Mouse (Mus musculus): ENCODE measurements at regions not wholly inside any gene's neighbourhood (a gene's known extent, or its start where the extent isn't known, plus 50 kb on each side); places are given as distances from the start of the nearest gene placed in this dataset.
"Not testable (repeated sequence)": the region's sequence is repeated elsewhere in the genome, so short reads cannot be mapped to it uniquely, and the experiment has no call there.

DNA sequence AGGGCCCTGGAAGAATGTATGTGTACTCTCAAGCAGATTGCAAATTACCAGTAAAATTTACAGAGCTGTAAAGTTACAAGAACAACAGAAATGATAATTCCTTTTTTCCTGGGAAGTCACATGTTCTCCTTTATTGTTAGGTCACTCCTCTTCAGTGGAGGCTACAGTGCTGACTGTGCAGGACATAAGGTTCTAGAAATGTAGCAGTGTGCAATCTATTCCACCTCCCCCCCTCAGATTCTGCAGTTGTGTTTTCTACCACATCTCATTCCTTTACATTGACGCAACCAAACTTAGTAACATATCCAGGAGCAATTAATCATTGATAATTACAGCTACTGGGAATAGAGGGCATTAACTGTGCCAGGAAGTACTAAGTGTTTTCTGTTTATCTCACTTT lies 385.3 kb upstream of the Tnc start:
- DNase-seq, result no peak

DNA sequence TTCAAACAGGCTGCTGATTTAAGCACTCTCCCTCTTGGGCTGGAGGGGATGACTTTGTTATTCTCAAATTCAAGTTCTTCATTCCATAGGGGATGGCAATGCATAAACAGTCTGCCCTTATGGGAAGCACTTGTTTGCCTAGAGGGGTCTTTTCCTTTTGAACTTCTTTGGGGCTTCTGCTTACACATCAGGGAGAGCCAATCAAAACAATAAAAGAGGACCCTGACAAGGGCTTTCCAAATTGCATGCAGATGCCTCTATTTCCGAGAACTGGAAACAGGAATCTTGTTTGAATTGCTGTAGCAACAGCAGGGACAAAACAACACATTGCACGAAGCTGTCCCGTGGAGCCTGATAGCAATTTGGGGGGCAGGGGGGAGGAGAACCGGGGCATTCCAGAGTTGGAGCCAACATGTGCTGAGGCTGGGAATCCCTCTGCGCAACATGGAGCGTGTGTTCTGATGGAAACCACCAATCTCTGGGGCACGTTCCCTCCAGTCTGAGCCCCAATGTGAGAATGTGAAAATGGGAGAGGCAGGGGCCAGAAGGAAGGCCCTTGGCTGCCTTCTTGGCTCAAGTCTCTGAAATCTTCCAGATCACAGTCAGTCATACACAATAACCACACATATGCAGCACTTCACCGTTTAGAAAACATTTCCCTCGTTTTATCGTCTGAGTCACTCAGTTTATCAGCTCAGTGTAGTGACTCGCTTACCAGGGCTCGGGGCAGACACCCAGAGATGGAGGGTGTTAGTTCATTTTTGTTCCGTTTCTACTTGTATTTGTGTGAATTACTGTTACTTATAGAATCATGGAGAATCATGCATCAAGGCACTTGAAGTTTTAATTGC lies 391.2 kb upstream of the Tnc start:
- DNase-seq, result peak; percentile 3

DNA sequence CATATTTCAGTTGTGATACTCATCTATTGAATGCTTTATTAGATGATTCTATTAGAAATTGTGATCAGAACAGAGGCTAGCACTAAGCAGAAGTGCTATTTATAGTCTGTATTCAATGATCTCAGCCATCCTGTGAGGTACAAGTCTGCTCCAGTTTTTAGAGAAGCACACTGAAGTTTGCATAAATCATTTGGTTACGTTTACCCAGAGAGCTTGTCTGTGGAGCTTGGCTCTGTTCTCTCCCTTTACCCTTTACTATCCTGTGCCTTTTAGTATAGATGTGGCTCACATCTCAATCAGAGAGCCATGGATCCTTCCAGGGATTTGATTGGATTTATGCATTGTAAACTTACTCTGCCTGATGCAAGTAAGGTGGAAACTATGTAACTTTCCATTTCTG lies 404.6 kb upstream of the Tnc start:
- no peak for DNase-seq

DNA sequence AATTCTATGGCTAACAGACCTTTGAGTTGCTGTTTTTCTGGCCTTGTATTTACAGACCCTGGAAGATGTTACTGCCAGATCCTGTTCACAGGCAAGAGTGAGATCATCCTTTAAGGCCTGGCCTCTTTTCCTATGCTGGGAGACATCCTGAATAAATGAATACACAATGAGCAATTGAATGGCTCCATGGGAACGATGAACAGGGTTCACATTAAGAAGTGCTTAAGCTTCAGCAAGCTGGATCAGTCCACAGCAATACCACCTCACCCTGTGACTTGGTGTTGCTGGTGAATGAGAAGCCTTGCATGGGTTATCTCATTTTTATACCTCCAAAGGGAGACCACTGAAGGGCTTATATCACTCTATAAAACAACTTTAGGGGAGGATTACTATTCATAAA lies 405.1 kb upstream of the Tnc start:
- no peak for DNase-seq

DNA sequence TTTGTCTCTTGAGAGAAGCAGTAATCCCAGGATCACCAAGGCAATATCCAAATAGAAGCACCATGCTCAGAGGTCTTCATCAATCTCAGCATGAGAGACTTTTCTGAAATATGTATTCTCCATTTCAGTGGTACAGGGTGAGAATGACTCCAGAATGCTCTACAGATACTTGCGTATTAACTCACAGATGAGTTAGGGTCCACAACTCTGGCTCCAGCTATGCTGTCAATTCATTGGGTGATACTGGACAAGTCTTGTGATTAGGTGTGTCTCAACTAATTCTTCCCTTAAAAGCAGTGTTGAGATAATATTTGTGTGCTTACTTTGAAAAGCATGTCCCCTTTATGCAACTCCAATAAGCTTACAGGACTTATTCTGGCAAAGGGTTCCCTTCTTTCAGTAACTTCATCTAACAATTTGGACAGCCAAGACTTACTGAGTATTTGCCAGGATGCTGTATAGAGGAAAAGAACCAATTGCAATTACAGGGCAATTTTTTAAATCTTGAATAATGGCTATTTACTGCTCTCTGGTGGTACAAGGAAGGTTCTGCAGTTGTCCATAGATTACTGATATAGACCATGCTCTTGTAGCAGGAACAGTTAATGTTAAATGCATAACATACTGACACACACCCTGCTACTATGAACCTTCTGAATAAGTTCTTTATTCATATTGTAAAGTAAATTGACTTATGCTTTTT lies 445.6 kb upstream of the Tnc start:
- no peak for DNase-seq

DNA sequence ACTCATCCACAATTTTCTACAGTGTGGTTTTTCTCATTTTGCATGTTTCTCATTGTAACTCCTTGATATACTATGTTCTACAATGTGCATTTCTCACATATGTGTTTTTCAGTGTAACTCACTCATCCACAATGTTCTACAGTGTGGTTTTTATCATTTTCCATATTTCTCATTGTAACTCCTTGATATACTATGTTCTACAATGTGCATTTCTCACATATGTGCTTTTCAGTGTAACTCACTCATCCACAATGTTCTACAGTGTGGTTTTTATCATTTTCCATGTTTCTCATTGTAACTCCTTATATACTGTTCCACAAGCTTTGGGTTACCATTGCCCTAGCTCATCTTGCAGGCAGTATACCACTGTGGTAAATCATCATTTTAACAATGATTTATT lies 450.9 kb upstream of the Tnc start:
- DNase-seq, result not testable (repeated sequence)

DNA sequence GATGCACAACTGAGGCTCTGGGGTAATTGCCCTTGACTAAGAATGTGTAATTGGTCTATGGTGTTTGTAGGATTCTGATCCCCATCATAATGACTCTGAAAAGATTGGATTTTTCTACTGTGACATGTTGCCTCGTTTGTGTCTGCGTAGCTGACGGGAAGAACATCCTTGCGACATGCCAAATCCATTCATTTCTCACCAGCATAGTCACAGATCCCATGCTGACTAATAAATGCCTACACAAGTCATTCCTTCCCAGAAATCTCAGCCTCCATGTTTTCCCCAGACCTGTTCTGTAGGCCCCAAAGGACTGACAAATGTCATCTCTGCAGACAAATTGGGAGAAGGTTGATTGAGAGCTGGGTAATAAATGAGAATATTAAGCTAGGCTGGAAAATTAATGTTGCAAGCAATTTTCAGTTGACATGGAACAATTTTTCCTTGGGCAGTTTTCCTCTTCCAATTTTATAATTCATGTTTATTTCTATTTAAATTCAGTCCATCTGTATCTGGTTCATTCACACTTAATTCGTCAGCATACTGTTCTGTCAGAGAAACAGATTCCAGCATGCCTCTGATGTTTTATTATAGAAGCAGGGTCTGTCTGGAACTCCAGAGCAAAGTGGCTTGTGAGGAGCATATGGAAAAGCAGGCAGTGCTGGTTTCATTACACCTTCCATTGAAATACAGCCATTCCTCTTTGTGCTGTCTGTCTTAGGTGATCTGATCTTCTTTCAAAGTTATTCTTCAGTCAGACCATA lies 454.0 kb upstream of the Tnc start:
- DNase-seq, result peak; percentile 5

DNA sequence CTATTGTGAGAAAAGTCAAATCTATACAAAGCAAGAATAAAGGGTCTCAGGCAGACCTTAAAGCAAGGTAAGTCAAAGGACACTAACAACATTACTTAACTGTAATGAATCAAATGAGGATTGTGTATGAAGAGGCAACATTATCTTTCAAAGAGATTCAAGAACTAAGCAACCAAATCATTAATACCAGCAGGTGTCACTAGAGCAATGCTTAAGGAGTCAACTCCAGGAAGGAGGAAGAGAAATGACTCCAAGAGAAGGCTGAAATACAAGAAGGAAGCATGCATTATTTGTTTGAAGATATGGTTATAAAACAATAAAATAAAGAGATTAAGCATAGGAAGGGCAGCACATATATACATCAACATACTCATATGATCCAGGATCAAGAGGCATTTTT lies 475.1 kb upstream of the Tnc start:
- no peak for DNase-seq

DNA sequence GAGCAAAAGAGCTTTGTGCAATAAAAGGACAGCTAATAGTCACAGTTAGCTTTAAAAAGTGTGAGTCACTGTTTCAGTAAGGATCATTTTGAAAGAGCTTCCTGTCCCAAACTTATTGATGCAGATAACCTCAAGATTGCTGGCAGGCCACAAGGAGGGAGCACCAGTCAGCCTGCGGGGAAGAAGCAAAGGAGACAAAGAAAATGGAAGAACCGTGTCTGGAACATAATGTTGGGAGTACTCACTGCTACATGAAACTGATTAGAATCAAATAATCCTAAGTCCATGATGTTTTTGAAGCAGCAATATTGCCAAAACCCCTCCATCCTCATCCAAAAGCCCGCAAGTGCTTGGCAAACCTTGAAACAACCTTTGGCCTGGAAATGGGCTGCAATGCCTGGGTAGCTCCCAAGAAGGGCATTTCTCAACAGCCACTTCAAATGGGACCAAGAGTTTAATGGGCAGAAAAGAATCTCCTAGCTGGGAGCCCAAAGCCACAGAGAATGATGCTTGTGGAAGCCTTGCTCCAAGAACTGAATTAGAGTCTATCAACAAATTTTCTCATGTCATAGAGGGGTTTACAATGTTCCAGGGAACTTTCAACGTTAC lies 481.0 kb upstream of the Tnc start:
- no peak for DNase-seq

DNA sequence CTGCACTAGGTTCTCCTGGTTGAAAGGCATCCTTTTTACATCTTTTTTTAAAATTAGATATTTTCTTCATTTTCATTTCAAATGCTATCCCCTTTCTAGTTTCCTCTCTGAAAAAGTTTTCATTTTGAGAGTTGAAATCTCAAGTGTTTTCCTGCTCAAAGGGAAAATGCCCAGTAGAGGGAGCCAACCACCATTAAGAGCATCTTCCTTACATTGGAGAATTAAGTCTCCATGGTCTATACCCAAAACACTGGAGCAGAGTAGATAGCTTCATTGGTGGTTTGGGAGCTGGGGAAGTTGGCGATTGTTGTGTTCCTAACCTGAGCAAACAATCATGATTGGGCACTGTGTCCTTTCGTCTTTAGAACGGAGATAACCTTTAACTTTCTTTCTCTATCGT lies 483.8 kb upstream of the Tnc start:
- DNase-seq, result peak; percentile 35

DNA sequence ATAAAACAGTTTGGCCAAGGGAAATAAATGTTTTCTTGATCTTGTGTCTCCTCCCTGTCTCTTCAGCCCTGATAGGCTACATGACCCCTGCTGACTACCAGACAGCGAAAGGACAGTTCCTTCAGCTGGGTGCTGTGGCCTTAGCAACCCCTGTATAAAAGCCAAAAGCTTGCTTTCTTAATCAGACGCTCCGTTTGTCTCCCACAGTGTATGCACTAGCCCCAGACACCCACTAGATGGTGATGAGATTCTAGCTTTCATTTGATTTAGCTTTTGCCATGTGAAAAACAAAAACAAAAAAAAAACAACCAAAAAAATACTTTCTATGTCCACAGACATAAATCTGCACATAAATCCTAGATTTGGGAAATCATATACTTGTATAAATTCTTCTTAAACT lies 486.2 kb upstream of the Tnc start:
- DNase-seq, result peak; percentile 43

DNA sequence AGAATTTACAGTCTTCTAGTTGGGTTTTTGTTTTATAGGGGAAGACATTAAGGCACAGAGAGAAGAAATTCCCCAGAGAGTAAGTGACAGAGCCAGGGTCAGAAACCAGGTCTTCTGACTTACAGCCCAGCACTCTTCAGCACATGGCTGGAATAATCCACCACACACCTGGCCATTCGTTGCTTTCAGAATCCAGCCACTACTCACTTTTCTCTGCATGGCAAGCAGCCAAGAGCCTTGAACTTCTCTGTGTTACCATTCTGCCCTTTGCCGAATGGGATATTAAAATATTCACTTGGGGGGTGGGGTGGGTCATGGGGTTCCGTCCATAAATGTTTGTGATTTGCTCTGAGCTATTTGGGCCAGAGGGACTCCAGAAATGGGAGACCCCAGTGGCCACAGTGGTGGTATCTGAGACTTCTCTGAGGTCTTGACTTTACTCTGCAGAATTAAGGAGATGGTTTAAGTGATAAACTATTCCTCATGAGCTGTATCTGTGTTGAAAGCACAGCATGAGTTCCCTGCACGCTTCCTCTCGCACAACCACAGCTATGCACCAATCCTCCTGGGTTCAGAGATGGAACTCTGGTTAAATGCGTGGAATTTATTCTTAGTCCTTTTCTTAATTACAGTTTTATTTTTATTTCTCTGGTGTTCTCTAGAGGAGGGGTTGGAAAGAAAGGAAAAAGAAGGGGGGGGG lies 488.9 kb upstream of the Tnc start:
- DNase-seq, result no peak

DNA sequence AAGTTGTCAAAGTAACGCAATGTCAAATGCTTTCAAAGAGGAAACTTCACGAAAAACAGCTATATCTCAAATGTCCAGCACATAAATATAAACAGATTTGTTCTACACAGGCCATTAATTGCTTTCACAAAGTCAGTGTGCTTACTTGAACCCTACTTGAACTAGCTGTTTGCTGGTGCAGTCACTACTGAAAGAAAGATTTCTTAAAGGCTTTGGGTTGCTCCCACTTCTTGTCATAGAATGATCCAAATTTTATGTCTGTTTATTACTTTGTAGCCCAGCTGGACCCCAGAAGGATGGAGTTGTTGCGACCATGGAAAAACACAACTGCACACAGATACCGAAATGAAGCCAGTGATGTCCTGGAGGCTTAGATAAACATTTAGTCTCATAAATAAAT lies 491.2 kb upstream of the Tnc start:
- no peak for DNase-seq

DNA sequence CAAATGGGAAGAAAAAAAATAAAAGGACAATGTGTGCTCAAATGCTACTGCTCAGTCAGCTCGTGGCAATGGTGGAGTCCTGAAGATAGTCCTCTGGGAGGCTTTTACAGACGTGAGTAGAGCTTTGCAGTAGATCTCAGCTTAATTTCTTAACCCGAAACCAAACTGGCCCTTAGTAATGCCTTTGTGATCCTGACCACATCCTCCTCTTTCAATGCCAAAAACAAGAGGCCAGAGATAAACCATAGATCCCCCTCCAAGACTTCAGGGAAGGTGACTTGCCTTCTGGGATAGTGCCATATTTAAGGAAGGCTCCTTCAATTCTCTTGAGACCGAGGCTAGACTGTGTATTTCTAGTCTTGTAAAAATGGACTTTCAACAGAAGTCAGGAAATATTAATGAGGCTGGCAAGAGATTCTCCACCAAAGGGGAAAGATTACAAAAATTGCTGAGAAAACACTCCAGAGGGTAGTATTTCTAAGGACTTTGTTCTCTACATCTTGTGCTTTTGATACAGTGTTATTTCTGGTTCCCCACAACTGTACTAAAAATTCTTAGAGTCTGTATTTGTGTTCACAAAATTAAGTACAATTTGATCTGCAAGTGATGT lies 497.9 kb upstream of the Tnc start:
- DNase-seq, result no peak

DNA sequence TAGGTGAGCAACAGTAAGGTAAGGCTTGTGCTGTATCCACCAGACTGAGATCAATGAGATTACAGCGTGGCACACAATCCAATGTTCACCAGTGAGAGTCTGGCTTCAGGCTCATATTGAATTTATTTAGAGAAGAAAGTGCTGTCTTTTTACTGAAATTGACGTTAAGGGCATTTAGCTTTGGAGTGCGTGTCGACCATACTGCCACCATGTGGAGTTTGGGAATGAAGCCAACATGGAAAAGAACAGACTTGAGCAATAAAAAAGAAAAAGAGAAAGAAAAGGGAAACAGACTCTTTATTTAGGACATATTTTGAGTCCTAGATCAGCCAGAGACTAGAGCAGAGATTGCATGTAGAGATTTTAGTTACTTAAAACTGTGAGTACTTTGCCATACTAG lies 499.6 kb upstream of the Tnc start:
- DNase-seq, result no peak

DNA sequence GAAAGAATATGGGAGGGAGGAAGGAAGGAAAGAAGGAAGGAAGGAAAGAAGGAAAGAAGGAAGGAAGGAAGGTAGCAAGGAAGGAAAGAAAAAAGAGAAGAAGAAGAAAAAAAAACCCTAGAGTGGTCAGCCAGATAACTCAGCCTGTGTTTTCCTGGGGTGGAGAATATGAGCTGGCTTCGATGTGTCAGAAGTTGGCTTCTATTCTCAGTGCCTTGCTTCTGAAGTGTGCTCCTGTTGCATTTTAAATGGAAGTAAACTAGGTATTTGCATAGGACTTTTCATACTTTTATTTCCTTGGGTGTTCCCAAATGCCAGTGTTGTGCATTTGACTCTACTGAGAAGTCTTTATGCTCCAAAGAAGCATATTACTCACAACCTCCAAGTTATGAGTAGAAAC lies 515.7 kb upstream of the Tnc start:
- DNase-seq, result no peak

DNA sequence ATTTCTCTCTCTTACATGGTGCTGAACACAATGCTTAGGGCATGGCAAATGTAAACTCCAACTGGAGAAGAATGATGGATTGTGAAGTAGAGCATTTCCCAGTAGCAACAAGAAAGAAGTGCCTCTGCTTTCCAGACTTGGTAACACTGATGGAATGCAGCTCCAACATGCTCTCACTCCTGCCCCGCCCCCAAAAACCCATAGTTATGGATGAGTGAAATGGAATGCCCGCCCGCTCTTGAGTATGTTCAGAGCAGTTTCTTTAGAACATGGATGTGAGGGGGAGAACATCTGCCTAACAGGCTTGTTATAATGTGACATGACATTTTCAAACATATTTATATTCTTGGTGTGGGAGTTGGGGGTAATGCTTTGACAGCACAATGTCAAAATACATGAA lies 517.2 kb upstream of the Tnc start:
- no peak for DNase-seq

DNA sequence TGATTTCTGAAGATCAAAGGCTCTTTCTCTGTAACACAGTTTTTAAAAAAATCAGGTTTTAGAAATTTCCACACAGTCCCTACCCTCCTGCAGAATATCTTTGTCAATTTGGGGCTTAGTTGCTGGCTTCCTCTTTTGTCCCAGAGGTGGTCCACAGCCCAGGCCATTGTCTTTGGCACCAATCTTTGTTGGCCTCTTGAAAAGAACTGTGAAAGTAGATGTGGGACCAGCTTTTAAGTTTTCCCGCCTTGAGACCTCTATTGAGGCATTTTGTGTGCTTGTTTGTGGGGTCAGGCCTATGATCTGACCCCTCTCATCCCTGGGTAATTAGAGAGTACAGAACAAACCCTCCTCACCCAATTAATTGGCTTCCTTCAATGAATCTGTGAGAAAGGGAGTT lies 523.9 kb upstream of the Tnc start:
- no peak for DNase-seq

DNA sequence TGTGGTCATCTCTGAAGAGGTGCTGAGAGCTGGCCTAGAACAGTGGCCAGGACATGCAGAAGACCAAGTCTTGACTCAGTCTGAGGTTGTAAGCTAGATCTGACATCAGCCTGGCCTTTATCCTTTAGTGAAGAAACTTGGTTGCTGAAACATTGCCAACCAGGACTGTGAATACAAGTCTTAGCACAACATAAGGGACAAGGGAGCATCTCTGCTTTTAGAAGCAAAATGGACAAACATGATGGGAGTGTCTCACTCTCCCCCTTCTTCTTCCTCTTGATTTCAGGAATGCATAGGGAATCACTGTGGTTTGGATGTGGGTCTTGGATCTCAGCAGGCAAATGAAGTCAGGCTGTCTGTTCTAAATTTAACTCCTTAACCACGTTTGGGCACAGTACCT lies 529.1 kb upstream of the Tnc start:
- no peak for DNase-seq

DNA sequence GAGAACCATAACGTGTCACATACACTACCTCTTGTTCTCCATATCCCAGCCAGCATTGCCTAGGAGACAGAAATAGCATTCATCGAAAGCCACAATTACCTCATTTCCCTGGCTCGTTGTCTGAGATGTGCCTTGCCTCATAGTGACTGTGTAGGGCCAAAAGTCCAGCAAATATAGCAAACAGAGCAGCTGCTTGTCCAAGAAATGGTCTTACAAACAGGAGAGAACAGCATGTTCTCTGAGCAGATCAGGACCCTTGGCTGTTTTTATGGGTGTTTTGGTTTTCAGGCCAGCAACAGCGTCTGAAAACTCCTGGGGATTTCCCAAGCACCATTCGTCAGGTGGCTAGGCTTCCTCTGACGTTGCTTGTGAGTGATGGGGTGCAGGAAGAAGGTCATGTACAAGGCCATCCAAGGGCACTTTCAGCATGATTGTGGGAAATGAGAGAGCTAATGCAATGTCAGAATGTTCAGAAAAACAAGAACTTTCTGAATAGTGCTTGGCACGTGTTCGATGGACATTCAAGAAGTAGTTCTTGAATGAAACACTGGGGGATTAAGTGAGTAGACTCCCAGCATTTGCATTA lies 528.9 kb upstream of the Pappa start:
- peak; percentile 70 for DNase-seq

DNA sequence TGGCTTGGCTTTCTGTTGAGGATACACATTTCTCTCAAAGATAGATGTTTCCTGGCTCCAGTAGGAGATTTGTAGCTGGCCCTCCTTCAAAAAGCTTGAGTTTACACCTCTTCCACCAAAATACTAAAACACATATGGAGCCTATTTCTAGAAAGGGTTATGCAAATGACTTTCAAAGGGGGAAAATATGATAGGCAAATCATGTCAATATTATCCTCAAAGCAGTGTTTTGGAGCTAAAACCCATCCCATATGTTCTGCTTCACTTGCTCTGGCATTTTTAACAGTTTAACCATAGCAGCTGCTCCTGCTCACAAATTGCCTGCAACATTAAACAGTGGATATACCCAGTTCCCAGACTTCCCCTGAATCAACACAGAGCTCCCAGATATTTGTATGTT lies 525.5 kb upstream of the Pappa start:
- DNase-seq, result no peak

DNA sequence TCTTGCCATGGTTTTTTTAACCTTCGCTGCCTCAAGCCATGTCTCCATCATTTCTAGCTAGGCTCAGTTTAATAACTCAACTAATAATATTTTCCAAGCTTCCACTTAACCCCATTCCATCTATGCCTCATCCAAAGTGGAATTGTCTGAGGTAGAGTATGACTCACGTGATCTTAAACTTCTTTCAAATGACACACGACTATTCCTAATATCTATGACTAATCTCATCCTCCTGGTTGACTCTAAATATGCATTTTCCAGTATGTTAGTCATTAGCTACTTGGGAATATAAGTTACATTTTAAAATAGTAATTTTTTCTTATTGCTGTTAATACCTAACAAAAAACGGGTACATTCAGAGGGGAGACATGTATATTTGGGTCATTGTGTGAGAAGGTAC lies 524.8 kb upstream of the Pappa start:
- DNase-seq, result no peak

Data from lung, postnatal 14 days (tissue).